Mouse (Mus musculus) testis, postnatal 10 days (tissue): Measurements from ENCODE around the gene Gm20388.
A peak's percentile ranks its signal among the peaks of the same experiment; 100 is the strongest.
"Not testable (repeated sequence)": the region's sequence is repeated elsewhere in the genome, so short reads cannot be mapped to it uniquely, and the experiment has no call there.

Experiments used
- DNase-seq: peaks from one replicate; pipeline ENCODE4 v3.0.0; 2021; ENCODE audit warnings: low spot score

Gene Gm20388

GRCm38 (mm10) chr8:120719586-120720236 lies 809.1 kb downstream of the Gm20388 start:
- DNase-seq, result no peak

- DNase-seq, result peak; percentile 63
Observed at GRCm38 (mm10) chr8:120723025-120723424, 812.4 kb downstream of the Gm20388 start.

DNA sequence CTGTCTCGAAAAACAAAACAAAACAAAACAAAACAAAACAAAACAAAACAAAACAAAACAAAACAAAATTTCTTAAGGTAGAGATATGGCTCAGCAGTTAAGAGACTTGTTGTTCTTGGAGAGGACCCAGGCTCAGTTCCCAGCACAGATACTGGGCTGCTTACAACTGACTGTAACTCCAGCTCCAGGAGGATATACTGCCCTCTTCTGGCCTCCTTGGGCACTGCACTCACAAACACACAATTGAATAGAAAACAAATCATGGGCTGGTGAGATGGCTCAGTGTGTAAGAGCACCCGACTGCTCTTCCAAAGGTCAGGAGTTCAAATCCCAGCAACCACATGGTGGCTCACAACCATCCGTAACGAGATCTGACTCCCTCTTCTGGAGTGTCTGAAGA lies 813.5 kb downstream of the Gm20388 start:
- not testable (repeated sequence) for DNase-seq

GRCm38 (mm10) chr8:120724816-120725575 lies 814.4 kb downstream of the Gm20388 start:
- DNase-seq, result no peak

DNA sequence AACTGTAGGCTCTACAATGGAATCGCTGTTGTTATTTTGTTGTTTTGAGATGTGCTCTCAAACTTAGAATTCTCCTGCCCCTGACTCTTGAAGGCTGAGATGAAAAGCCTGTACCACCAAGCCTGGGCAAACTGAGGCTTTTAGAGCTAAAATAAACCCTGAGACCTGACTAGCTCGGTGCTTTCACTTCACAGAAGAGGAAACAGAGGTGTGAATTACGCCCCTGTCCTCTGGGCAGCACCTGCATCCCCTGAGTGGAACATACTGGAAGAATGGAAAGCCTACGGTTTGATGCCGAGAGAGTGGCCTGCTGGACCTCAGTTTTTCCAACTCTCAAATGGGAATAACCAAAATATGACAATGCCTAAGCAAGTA lies 814.9 kb downstream of the Gm20388 start:
- no peak for DNase-seq

DNA sequence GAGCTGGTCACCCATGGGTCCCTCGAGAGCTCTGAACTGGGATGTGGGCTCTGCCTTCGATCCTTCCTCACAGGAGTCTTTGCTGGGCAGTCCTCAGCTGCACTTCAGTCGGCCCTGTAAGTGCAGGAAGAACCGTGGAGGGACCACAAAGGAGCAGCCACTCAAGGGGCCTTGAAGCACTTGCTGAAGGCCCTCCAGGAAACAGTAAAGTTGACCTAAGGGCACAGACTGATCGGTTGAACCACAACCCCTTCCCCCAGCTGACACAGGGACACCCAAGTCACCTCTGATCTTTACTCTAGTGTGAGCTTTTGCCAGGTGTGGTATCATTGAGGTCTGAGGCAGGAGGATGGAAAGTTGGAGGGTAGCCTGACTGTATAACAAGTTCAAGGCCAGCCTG lies 815.4 kb downstream of the Gm20388 start:
- DNase-seq, result no peak

- no peak for DNase-seq
Observed at GRCm38 (mm10) chr8:120728488-120729160, 818.0 kb downstream of the Gm20388 start.

- DNase-seq, result no peak
Observed at GRCm38 (mm10) chr8:120731582-120731981, 820.9 kb downstream of the Gm20388 start.

GRCm38 (mm10) chr8:120732068-120732467 lies 821.4 kb downstream of the Gm20388 start:
- DNase-seq, result no peak

- DNase-seq, result peak; percentile 85
Observed at GRCm38 (mm10) chr8:120735770-120736481, 825.3 kb downstream of the Gm20388 start, which contains the start of gene Irf8. TSS of gene Irf8 (plus strand) at chr8:120736358.

DNA sequence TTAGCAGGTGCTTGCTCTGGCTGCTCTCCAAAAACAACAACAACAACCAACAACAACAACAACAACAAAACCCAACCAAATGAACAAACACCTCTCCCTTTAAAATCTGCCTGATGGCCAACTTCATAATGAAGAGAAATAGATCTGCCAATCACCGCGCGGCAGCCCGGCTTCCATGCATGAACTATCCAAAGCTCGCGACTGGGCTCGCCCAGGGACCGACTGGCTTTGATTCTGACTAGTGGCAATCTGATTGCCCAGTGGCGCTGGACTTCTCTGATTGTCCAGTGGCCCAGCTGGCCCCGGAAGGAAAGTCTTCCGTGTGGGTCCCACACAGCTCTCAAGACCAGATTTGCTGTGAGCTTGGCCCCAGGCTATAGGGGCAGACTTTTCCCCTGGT lies 825.8 kb downstream of the Gm20388 start:
- DNase-seq, result no peak

DNA sequence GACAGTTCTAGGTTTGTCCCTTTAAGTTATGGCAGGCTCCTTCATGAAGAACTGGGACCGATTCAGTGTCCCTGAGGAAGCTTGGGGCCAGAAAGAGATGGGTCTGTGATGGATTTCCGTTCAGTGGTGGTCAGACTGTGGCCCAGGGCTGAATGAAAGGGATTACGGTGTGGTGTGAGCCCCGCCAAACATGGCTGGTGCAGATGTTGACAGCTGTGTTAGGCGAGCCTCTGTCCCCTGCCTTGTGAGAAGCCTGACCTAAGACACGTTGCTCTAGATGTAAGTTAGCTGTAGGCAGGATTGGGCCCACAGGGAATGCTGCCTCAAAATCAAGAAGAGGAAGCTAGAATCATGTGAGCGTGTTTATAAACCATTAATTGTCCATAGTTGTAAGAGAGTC lies 826.5 kb downstream of the Gm20388 start:
- DNase-seq, result no peak

DNA sequence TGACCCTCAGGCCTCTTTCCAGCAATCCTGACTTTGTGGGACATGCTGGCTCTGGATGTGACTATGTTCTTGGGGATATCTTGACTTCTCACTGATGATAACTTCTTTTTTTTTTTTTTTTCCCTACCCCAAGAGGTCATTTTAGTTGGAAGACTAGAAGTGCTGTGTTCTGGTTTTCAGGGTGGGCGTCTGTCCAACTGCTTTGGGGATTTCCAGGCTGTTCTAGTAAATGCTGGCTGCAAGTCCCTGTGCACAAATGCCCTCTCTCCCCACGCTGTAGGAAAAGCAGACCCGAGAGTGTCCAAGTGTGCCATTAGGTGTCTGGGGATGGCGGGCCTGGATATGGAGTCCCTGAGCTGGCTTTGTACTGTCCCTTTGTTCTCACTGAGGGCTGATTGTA lies 828.1 kb downstream of the Gm20388 start:
- no peak for DNase-seq

- no peak for DNase-seq
Observed at GRCm38 (mm10) chr8:120739526-120739925, 828.9 kb downstream of the Gm20388 start.

DNA sequence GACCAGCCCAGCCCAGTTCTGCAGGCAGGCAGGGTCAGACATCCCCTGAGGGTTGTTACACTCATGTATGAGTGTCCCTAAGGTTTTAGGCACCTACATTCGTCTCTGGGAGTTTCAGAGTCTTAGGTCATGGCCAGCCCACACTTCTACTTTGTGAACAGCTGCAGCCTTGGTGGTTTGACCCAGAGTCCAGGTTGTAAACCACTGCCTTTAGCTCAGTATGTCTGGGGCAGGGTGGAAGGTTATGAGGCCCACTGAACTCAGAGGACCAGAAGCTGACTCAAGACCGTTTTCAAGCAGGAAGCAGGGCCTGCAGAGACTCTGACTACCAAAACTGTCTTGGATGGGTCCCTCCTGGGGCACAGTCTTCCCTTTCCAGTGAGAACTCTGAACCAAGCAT lies 829.9 kb downstream of the Gm20388 start:
- no peak for DNase-seq

GRCm38 (mm10) chr8:120741001-120741400 lies 830.4 kb downstream of the Gm20388 start:
- no peak for DNase-seq

GRCm38 (mm10) chr8:120741815-120742530 lies 831.3 kb downstream of the Gm20388 start:
- no peak for DNase-seq

DNA sequence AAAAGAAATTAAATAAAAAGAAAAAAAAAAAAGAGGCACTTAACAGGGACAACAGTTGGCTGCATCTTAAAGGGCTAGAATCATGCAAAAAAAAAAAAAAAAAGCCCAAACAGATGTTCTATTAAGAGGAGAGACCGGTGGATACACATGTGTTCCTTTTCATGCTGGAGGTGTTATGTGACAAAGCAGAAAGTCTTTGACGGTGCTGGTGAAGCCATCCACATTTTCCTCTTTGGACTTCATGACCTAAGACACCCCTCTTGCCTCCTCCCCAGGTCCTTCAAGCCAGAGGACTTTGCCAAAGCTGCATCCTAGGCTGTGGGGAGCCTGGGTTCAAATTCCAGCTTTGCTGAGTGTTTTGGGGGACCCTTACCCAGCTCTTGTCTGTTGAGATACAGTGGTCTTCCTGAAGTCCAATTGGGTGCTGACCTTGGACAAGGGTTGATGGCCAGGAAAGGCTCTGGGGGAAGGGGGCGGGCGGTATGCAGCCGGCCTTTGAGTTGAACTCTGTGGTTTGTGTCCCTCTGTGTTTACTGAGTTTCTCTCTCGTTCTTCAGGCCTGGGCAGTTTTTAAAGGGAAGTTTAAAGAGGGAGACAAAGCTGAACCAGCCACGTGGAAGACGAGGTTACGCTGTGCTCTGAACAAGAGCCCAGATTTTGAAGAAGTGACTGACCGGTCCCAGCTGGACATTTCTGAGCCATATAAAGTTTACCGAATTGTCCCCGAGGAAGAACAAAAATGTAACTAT lies 832.7 kb downstream of the Gm20388 start:
- no peak for DNase-seq

- DNase-seq, result no peak
Observed at GRCm38 (mm10) chr8:120743898-120744290, 833.3 kb downstream of the Gm20388 start.

GRCm38 (mm10) chr8:120744448-120744847 lies 833.8 kb downstream of the Gm20388 start:
- no peak for DNase-seq

DNA sequence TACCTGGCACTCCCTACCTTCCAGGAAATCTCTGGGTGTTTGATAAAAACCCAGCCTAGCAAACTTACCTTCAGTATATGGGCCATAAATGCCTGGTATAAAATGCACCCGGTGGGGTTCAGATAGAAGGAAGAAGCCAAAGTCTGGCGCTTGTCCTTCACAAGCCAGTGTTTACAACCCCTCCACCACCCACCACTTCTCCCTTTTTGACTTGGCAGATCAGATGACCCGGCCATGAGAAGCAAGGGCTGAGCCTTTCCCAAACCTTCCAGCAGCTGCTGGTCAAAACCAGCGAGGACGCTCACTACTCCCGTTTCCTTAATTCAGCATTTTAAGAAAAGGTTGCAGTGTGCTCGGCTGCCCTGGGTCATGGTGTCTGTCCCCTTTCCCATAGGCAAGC lies 834.6 kb downstream of the Gm20388 start:
- no peak for DNase-seq
